Mouse (Mus musculus) neural tube, embryonic 13.5 days (tissue): ENCODE results near the gene Swsap1. TPM values are rescaled to one million over a fixed set of nuclear protein-coding genes. Genes with fewer than 3 reads are reported as not detected.

Source experiments
- ATAC-seq: fragments of 200-750 bp; cut with Nextera tagmentation; 2 replicates; pipeline ENCODE4 v1.8.0; 2017; ENCODE audit warnings: low read depth, mild to moderate bottlenecking, moderate TSS enrichment, moderate library complexity
- H3K27ac ChIP-seq: fragments of 300-500 bp; sonication (generic); replicated peaks from 2 replicates; pipeline ENCODE4 v1.5.1; 2015; ENCODE audit warnings: moderate library complexity, mild to moderate bottlenecking, inconsistent platforms
- H3K27me3 ChIP-seq: fragments of 300-500 bp; sonication (generic); 2 replicates; pipeline ENCODE4 v1.6.1; 2015; ENCODE audit warnings: mild to moderate bottlenecking, inconsistent platforms
- H3K36me3 ChIP-seq: fragments of 300-500 bp; sonication (generic); 2 replicates; pipeline ENCODE4 v1.6.1; 2015; ENCODE audit warnings: mild to moderate bottlenecking, inconsistent platforms
- H3K4me1 ChIP-seq: fragments of 300-500 bp; sonication (generic); replicated peaks from 2 replicates; pipeline ENCODE4 v1.6.1; 2015; ENCODE audit warnings: inconsistent platforms
- H3K4me2 ChIP-seq: fragments of 300-500 bp; sonication (generic); 2 replicates; pipeline ENCODE4 v1.6.1; 2015; ENCODE audit warnings: inconsistent platforms, mild to moderate bottlenecking, moderate library complexity
- H3K4me3 ChIP-seq: fragments of 300-500 bp; sonication (generic); 2 replicates; pipeline ENCODE4 v1.5.1; 2015; ENCODE audit warnings: mild to moderate bottlenecking, inconsistent platforms
- H3K9ac ChIP-seq: fragments of 300-500 bp; sonication (generic); 2 replicates; pipeline ENCODE4 v1.6.1; 2015; ENCODE audit warnings: moderate library complexity, mild to moderate bottlenecking, inconsistent platforms
- H3K9me3 ChIP-seq: fragments of 300-500 bp; sonication (generic); 2 replicates; pipeline ENCODE4 v1.6.1; 2016; ENCODE audit warnings: inconsistent platforms
- WGBS: fragments of 180-500 bp; shearing (Covaris S2); methylation state at CpG from one replicate; pipeline ENCODE4 v1.1.7; 2015; 5-methylcytosine and 5-hydroxymethylcytosine counted together
- polyA plus RNA-seq: library from polyadenylated mRNA; unstranded; fragments of >200 nt; fragmentation: Nextera tagmentation; extraction: Ambion mirVana; gene quantifications from 2 replicates; pipeline ENCODE4 v1.2.1, GENCODE M21; 2015

The Swsap1 gene
- polyA plus RNA-seq, 1 experiment from 2014 or later: 8.8 TPM

DNA sequence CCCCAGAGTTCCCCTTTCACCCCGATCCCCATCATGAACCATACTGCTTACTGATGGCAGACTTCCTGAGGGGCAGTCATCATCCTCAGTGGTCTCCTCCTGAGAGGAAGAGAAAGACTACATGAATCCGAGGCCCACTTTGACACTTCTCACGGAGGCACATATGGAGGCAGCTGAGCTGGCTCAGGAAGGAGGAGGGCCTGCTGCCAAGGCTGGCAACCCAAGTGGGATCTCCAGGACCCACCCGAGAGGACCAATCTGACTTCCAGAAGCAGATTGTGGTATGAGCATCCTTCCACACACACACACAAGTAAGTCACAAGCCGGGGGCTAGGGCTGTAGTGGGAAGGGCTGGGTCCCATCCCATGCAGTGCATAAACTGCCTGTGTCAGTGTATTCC is 21.8 kb downstream of the Swsap1 start:
- Histone ChIP-seq H3K9me3 (no peaks in the 10 kb centered on the region), H3K27ac (no peak overlapping the region), H3K4me3 (no peak overlapping the region), H3K4me1 (no peaks in the 10 kb centered on the region), H3K4me2 (no peak overlapping the region), H3K27me3 (no peaks in the 10 kb centered on the region), H3K9ac (no peak overlapping the region), H3K36me3 (no peaks in the 10 kb centered on the region)
- WGBS: 79% methylated on average over 5 of the region's 5 CpGs
- ATAC-seq: no peak

DNA sequence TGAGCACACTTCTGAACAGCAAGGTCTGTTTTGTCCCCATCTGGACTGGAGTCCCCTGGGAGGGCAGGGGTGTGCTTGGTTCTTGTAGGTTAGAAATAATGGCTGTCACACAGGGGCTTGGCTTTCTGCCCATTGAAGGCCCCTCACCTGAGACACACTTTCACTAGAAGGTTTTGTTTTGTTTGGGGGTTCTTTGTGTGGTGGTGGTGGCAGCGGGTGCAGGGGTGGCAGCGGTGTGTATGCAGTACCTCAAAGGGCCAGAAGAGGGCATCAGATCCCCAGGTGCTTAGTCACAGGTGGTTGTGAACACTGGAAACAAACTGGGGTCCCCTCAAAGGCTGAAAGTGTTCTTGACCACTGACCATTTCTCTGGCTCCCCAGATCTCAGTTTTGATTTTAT is 22.4 kb downstream of the Swsap1 start:
- H3K4me2 ChIP-seq: no peak overlapping the region
- ATAC-seq: no peak
- H3K9ac ChIP-seq: no peak overlapping the region
- 22% methylated on average over 2 of the region's 2 CpGs for WGBS
- no peak overlapping the region for H3K27ac ChIP-seq
- no peaks in the 10 kb centered on the region for H3K9me3 ChIP-seq
- H3K36me3 ChIP-seq: no peaks in the 10 kb centered on the region
- no peaks in the 10 kb centered on the region for H3K4me1 ChIP-seq
- H3K27me3 ChIP-seq: no peaks in the 10 kb centered on the region
- no peak overlapping the region for H3K4me3 ChIP-seq

DNA sequence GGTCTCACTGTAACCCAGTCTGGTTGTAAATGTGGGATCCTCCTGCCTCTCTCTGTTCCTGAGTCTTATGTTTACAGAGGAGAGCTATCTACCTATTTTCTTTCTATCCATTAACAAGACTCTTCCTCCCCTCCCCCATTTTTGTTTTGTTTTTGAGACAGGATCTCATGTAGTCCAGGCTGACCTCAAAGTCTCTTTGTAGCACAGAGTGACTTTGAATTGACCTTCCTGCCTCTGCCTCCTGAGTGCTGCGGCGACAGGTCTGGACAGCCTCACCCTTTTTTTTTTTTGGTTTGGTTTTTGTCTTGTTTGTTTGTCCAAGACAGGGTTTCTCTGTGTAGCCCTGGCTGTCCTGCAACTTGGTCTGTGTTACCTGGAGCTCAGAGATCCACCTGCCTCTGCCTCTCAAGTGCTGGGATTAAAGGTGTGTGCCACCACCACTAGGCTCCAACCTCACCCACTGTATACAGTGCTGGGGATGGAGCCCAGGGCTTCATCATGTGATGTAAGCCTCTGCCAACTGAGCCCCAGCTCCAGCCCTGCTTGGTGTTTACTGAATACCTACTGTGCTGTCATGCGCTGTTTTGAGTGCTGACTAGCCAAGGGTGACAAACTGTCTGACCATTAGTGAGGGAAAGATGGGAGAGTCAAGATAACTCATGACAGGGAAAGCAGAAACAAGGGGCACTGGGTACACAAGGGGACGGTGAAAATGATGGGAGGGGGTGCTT is 23.0 kb downstream of the Swsap1 start:
- H3K27ac ChIP-seq: no peak overlapping the region
- H3K4me1 ChIP-seq: no peaks in the 10 kb centered on the region
- 88% methylated on average over 4 of the region's 4 CpGs for WGBS
- no peaks in the 10 kb centered on the region for H3K9me3 ChIP-seq
- H3K36me3 ChIP-seq: no peaks in the 10 kb centered on the region
- no peak overlapping the region for H3K4me3 ChIP-seq
- no peak overlapping the region for H3K9ac ChIP-seq
- no peaks in the 10 kb centered on the region for H3K27me3 ChIP-seq
- no peak overlapping the region for H3K4me2 ChIP-seq
- ATAC-seq: no peak

DNA sequence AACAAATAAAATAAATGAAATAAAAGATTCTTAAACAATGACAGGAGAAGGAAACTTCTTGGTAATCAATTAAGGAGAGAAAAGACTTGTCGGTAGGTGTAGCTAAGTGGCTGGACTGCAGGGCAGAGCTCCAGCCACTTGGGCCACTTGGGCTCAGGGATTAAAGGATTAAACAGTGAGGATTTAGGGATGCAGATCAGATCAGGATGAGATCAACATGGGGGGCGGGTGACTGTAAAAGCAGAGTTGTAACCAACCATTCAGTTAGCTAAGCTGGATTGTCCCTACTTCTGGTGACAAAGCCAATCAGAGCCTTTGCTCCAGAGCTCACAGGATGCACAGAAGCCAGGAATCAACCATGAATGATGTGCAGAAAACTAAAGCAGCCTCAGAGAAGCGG is 28.4 kb downstream of the Swsap1 start:
- H3K36me3 ChIP-seq: no peaks in the 10 kb centered on the region
- H3K4me1 ChIP-seq: peaks cover 12% of the 10 kb centered on the region
- 22% methylated on average over 3 of the region's 3 CpGs for WGBS
- no peak for ATAC-seq
- no peak overlapping the region for H3K9ac ChIP-seq
- H3K4me2 ChIP-seq: no peak overlapping the region
- peaks cover 29% of the 10 kb centered on the region for H3K27me3 ChIP-seq
- no peaks in the 10 kb centered on the region for H3K9me3 ChIP-seq
- no peak overlapping the region for H3K27ac ChIP-seq
- H3K4me3 ChIP-seq: no peak overlapping the region

DNA sequence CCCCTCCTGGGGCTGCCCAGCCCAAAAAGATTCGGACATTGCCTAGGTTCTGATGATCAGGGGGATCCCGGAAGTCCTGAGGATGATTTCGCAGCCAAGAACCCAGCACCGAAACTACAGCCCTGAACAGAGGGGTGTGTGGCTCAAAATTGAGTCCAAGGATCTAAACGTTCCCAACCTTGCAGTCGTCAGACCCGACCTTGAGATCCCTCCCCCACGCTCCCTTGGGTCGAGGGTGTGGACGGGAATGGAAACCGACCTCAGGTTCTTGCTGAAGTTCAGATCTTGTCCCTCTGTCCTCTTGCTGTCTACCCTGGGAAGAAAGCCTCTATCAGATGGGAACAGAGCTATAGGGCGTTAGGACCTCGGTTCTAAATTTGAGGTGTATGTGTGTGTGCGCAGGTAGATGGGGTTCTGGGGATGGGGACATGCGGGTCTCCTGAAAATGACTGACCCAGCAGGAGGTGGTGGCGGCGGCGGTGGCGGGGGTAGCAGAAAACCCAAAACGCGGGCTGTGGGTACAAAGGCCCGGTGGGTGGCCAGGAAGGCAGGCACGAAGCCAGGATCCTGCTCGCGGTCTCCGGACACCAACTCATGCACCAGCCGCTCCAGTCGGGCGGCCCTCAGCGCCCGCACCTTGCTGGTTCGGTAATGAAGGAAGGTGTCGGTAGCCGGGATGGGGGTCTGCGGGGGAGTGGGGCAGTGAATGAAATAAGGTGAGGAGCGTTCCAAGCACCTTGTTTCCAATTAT is 32.2 kb downstream of the Swsap1 start:
- 9% methylated on average over 36 of the region's 36 CpGs for WGBS
- H3K9ac ChIP-seq: peak overlapping the region; percentile 60; the same call in 1 of the 2 replicates
- ATAC-seq: no peak
- H3K4me1 ChIP-seq: peaks cover 28% of the 10 kb centered on the region
- no peaks in the 10 kb centered on the region for H3K36me3 ChIP-seq
- H3K9me3 ChIP-seq: no peaks in the 10 kb centered on the region
- H3K4me3 ChIP-seq: peak overlapping the region; percentile 32
- H3K4me2 ChIP-seq: peak overlapping the region; percentile 64
- peaks cover 68% of the 10 kb centered on the region for H3K27me3 ChIP-seq
- no peak overlapping the region for H3K27ac ChIP-seq

DNA sequence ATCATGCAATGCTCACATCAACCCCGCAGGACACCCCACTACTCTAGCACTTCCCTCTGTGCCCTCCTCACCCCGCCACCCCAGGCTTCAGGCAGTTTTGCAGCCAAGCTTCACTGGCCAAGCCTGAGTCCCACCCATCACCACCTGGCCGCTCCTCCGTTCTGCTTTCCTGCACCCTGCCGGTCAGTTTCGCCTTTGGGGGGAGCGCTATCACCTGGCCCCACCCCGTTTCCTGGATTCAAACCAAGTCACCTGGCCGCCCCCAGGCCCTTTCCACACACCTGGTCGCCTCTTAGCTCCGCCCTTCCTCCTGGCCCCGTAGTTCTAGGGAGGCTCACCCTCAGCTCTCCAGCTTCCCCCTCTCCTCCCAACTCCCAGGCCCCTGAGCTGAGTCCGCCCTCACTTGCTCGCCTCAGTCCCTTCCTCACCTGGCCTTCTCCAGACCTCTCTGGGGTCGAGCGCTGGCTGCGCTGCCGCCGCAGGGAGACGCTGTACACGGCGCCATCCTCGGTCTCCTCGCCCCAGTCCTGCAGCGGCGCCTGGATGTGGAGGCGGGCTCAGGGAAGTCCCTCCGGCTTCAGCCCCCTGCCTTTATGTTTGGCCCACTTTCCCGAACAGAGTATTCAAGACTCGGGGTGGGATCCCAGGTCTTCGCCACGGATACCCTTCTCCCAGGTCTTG is 33.0 kb downstream of the Swsap1 start:
- no peaks in the 10 kb centered on the region for H3K36me3 ChIP-seq
- peak overlapping the region; percentile 64 for H3K4me2 ChIP-seq
- ATAC-seq: 0 out of 2 replicates have a peak, but pooled peaks have one; percentile 20
- under 1% methylated on average over 32 of the region's 32 CpGs for WGBS
- H3K4me3 ChIP-seq: peak overlapping the region; percentile 32
- peak overlapping the region; percentile 60 for H3K9ac ChIP-seq
- peaks cover 68% of the 10 kb centered on the region for H3K27me3 ChIP-seq
- H3K9me3 ChIP-seq: no peaks in the 10 kb centered on the region
- H3K4me1 ChIP-seq: peaks cover 28% of the 10 kb centered on the region
- no peak overlapping the region for H3K27ac ChIP-seq

DNA sequence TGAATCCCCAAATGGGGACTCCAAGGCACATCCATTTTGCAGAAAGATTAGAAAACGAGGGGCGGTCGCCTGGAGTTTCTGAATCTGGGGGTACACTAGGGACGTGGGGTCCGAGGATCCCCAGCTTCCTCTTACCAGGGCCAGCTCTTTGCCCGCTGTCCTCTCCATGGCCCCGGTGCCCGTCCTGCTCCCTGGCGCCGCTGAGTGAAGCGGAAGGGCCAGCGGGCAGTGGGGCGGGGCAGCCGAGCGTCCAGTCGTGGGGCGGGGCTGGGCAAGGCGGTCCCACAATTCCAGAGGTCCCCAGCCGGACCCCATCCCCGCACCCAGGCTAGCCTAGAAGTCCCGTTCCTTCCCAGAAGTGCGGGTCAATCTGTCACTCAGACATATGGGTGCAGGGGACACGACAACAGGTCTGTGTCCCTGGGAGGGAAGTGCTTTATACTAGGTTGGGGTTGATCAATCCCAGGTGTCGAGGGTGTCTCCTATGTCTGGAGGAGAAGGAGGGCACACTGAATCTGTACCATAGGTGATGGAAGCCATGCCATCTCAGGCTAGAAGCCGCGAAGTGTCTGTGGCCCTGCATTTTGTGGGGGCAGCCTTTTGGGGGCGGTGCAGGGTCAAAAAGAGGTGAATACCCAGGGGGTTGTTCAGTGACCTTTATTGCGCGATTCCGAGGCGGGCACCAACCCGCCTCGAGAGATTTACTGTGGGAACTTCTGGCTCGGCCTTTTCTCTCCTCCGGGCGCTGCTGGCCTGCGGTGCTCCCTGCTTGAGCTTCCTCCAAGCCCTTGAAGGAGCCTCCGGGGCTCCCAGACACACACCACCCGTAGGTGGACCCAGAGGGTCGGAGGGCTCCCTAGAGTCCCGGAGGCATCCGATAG is 33.9 kb downstream of the Swsap1 start, which contains the start of gene Rgl3:
Gene Rgl3, minus strand, starts transcription at position 217 of the 881 bp plus-strand sequence.
- Histone ChIP-seq H3K4me3 (peak within 1 kb of the TSS; percentile 32), H3K4me1 (peaks cover 28% of the 10 kb centered on the region), H3K4me2 (peak within 1 kb of the TSS; percentile 64), H3K36me3 (no peaks in the 10 kb centered on the region), H3K27ac (no peak within 1 kb of the TSS), H3K27me3 (peaks cover 68% of the 10 kb centered on the region), H3K9me3 (no peaks in the 10 kb centered on the region), H3K9ac (peak within 1 kb of the TSS; percentile 60)
- WGBS: under 1% methylated on average over 41 of the region's 42 CpGs
- peak; percentile 62 for ATAC-seq

DNA sequence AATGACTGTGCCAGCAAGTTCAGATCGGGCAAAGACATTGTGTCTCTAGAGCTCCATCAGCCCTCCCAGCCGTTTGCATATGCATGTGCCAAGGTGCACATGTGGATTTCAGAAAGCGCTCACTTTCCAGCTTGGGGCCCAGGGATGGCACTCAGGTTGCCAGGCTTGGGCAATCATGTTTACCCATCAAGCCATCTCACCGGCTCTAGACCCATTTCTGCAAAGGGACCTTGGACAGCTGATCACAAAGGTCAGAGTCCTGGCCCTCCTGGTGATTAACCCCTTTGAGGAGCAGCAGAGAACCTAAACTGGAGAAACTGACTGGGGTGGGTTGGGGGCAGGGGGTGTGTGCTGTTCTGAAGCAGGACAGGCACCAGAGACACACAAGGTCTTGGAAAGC is 36.7 kb downstream of the Swsap1 start:
- no peak for ATAC-seq
- peaks cover 56% of the 10 kb centered on the region for H3K27me3 ChIP-seq
- no peak overlapping the region for H3K4me3 ChIP-seq

DNA sequence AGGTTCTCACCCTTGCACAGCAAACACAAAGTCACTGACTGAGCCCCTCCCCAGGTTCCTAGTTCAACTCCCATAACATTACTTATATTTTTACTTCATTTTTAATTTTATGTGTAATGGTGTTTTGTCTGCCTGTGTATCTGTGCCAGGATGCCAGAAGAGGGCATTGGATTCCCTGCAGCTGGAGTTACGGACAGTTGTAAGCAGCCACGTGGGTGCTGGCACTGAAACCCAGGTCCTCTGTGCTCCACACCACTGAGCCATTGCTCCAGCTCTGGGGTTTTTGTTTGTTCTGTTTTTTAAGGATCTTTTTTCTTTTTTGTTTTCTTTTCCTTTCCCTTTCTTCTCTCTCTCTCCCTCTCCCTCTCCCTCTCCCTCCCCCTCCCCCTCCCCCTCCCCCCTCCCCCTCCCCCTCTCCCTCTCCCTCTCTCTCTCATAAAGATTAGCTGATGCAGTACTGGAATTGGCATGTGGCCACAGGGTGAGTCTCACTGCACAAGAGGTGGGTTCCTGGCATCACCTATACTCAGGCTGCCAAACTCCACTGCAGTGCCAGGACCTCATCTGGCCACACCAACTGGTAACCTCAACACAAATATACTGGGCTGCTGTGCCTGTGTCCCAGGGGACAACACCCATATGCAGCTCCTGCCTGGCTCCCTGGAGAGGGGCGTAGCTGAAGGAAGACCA is 40.8 kb downstream of the Swsap1 start:
- Histone ChIP-seq H3K4me2 (no peak overlapping the region), H3K9ac (no peak overlapping the region), H3K27me3 (peaks cover 15% of the 10 kb centered on the region), H3K9me3 (no peaks in the 10 kb centered on the region), H3K4me1 (no peaks in the 10 kb centered on the region), H3K27ac (no peak overlapping the region), H3K36me3 (no peaks in the 10 kb centered on the region), H3K4me3 (no peak overlapping the region)
- WGBS: 86% methylated on average over 3 of the region's 3 CpGs
- ATAC-seq: no peak

More for the DNA sequence above, 36.7 kb downstream of the Swsap1 start:
- Histone ChIP-seq H3K9me3 (no peaks in the 10 kb centered on the region), H3K4me1 (peaks cover 28% of the 10 kb centered on the region), H3K9ac (no peak overlapping the region), H3K27ac (no peak overlapping the region), H3K4me2 (no peak overlapping the region), H3K36me3 (no peaks in the 10 kb centered on the region)
- 86% methylated on average over 4 of the region's 4 CpGs for WGBS

DNA sequence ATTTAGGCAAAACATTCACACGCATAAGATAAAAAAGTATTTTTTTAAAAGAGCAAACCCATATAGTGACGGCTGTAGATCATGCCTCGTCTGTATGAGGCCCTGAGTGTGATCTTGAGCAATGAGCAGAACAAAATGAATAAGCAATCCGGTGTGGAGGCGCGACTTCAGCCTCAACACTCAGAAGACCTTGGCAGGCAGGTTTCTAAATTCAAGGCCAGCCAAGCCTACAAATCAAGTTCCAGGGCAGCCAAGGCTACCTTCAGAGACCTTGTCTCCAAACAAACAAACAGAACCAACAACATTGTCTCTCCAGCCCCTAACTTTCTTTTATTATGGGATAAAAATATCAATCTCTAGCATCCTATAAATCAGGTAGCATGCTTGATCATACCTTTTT is 44.7 kb downstream of the Swsap1 start:
- Histone ChIP-seq H3K9me3 (no peaks in the 10 kb centered on the region), H3K4me3 (no peak overlapping the region), H3K4me2 (no peak overlapping the region), H3K27me3 (no peaks in the 10 kb centered on the region), H3K36me3 (peaks cover 15% of the 10 kb centered on the region), H3K9ac (no peak overlapping the region), H3K4me1 (peaks cover 29% of the 10 kb centered on the region), H3K27ac (no peak overlapping the region)
- no peak for ATAC-seq
- 98% methylated on average over 6 of the region's 6 CpGs for WGBS

DNA sequence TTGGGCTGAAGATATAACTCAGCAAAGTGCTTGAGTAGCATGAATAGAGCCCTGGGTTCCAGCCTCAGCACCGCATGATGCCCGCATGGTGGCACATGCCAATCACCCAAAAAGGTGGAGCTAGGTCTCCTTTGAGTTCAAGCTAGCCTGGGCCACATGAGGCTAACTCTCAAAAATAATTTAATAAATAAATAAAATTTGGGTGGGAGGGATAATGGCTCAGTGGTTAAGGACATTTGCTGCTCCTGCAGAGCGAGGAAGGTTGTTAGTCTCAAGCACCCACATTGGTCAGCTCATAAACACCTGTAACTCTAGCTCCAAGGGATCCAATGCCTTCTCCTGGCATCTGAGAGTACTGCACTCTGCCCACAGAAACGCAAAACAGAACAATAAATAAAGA is 46.1 kb downstream of the Swsap1 start:
- 84% methylated on average over 4 of the region's 4 CpGs for WGBS

More for the DNA sequence above, 46.1 kb downstream of the Swsap1 start:
- Histone ChIP-seq H3K4me1 (peaks cover 43% of the 10 kb centered on the region), H3K27ac (peak overlapping the region; percentile 77), H3K4me3 (peak overlapping the region; percentile 75; the same call in 1 of the 2 replicates), H3K9me3 (no peaks in the 10 kb centered on the region), H3K4me2 (peak overlapping the region; percentile 62), H3K27me3 (no peaks in the 10 kb centered on the region), H3K36me3 (peaks cover 29% of the 10 kb centered on the region), H3K9ac (0 out of 2 replicates have a peak overlapping the region, but pooled peaks have one; percentile 43)
- no peak for ATAC-seq
